Mouse (Mus musculus) hindbrain, postnatal 0 days (tissue): ENCODE results near the gene Gatd1. TPM values are rescaled to one million over a fixed set of nuclear protein-coding genes. Genes with fewer than 3 reads are reported as not detected.

Experiments
- ATAC-seq: fragments of 200-750 bp; cut with Nextera tagmentation; 2 replicates; pipeline ENCODE4 v1.8.0; 2017; ENCODE audit warnings: mild to moderate bottlenecking, moderate TSS enrichment, moderate library complexity
- DNase-seq: peaks from one replicate; pipeline ENCODE4 v3.0.0-alpha.2; 2015; ENCODE audit warnings: low spot score
- H3K27ac ChIP-seq: fragments of 300-500 bp; sonication (generic); 2 replicates; pipeline ENCODE4 v1.5.1; 2014; ENCODE audit warnings: mild to moderate bottlenecking
- H3K27me3 ChIP-seq: fragments of 300-500 bp; sonication (generic); 2 replicates; pipeline ENCODE4 v1.6.1; 2014; ENCODE audit warnings: low read length, mixed read lengths; ENCODE audit not compliant: insufficient read depth
- H3K36me3 ChIP-seq: fragments of 300-500 bp; sonication (generic); 2 replicates; pipeline ENCODE4 v1.6.1; 2014; ENCODE audit warnings: low read length, mixed read lengths; ENCODE audit not compliant: insufficient read depth
- H3K4me1 ChIP-seq: fragments of 300-500 bp; sonication (generic); 2 replicates; pipeline ENCODE4 v1.6.1; 2014; ENCODE audit warnings: antibody characterized with exemption, low read length, mixed read lengths; ENCODE audit not compliant: insufficient read depth
- H3K4me2 ChIP-seq: fragments of 300-500 bp; sonication (generic); 2 replicates; pipeline ENCODE4 v1.6.1; 2014; ENCODE audit warnings: low read depth, mild to moderate bottlenecking, low read length, moderate library complexity, mixed read lengths
- H3K4me3 ChIP-seq: fragments of 300-500 bp; sonication (generic); 2 replicates; pipeline ENCODE4 v1.5.1; 2014; ENCODE audit warnings: low read length
- H3K9ac ChIP-seq: fragments of 300-500 bp; sonication (generic); replicated peaks from 2 replicates; pipeline ENCODE4 v1.6.1; 2014; ENCODE audit warnings: mild to moderate bottlenecking, low read length, moderate library complexity, mixed read lengths
- H3K9me3 ChIP-seq: fragments of 300-500 bp; sonication (generic); 2 replicates; pipeline ENCODE4 v1.6.1; 2016; ENCODE audit warnings: low read length, mixed read lengths
- CTCF ChIP-seq: IDR thresholded peaks from 2 replicates; pipeline ENCODE4 v1.5.1; 2016; ENCODE audit warnings: antibody characterized with exemption, control low read depth, low read depth
- WGBS: fragments of 180-500 bp; shearing (Covaris S2); extraction: QIAGEN DNeasy Blood & Tissue Kit; methylation state at CpG from one replicate; pipeline ENCODE4 v1.1.7; 2014; 5-methylcytosine and 5-hydroxymethylcytosine counted together
- polyA plus RNA-seq: library from polyadenylated mRNA; unstranded; fragments of >200 nt; fragmentation: Nextera tagmentation; extraction: Ambion mirVana; gene quantifications from 2 replicates; pipeline ENCODE4 v1.2.1, GENCODE M21; 2015
- total RNA-seq: library from RNA; depleted of rRNA; stranded (reverse); fragments of >200 nt; gene quantifications from 2 replicates; pipeline ENCODE4 v1.2.3, GENCODE M21; 2014

The Gatd1 gene
- total and polyA plus RNA-seq, 2 experiments from 2014 or later, result 49.4 to 74.4 TPM

- DNase-seq (peak; percentile 33), ATAC-seq (no peak)
- Histone ChIP-seq H3K27ac (no peak overlapping the region), H3K9ac (no peak overlapping the region), H3K36me3 (no peaks in the 10 kb centered on the region), H3K9me3 (no peaks in the 10 kb centered on the region), H3K27me3 (no peaks in the 10 kb centered on the region), H3K4me1 (no peaks in the 10 kb centered on the region), H3K4me3 (no peak overlapping the region), H3K4me2 (no peak overlapping the region)
- 62% methylated on average over 7 of the region's 7 CpGs for WGBS
- TF ChIP-seq CTCF, result no peak
Observed at GRCm38 (mm10) chr7:141418970-141419369, 5.0 kb upstream of the Gatd1 start.

- TF ChIP-seq CTCF, result peak; percentile 27
- Histone ChIP-seq H3K36me3 (no peaks in the 10 kb centered on the region), H3K27ac (no peak overlapping the region), H3K4me3 (no peak overlapping the region), H3K4me1 (no peaks in the 10 kb centered on the region), H3K9ac (no peak overlapping the region), H3K9me3 (no peaks in the 10 kb centered on the region), H3K4me2 (no peak overlapping the region), H3K27me3 (no peaks in the 10 kb centered on the region)
- no peak for DNase-seq
- ATAC-seq, result no peak
- WGBS, result 73% methylated on average over 8 of the region's 8 CpGs
Observed at GRCm38 (mm10) chr7:141417731-141418681, 4.1 kb upstream of the Gatd1 start.

GRCm38 (mm10) chr7:141416144-141416841 lies 2.4 kb upstream of the Gatd1 start:
- no peak for TF ChIP-seq CTCF
- Histone ChIP-seq H3K9me3 (no peaks in the 10 kb centered on the region), H3K4me1 (no peaks in the 10 kb centered on the region), H3K27me3 (no peaks in the 10 kb centered on the region), H3K36me3 (no peaks in the 10 kb centered on the region), H3K4me3 (no peak overlapping the region), H3K27ac (no peak overlapping the region), H3K9ac (no peak overlapping the region), H3K4me2 (no peak overlapping the region)
- DNase-seq (no peak), ATAC-seq (no peak)
- 63% methylated on average over 6 of the region's 6 CpGs for WGBS

- 0 out of 2 replicates have a peak, but pooled peaks cover 3% of the 10 kb centered on the region for H3K36me3 ChIP-seq
- peak; percentile 11 for ATAC-seq
- peak overlapping the region; percentile 69 for H3K4me3 ChIP-seq
- H3K9me3 ChIP-seq, result no peaks in the 10 kb centered on the region
- no peaks in the 10 kb centered on the region; the same call in 1 of the 2 replicates for H3K4me1 ChIP-seq
- peak overlapping the region; percentile 87 for H3K4me2 ChIP-seq
- 4% methylated on average over 16 of the region's 16 CpGs for WGBS
- no peaks in the 10 kb centered on the region for H3K27me3 ChIP-seq
- H3K9ac ChIP-seq, result peak overlapping the region; percentile 82
- TF ChIP-seq CTCF, result no peak
- H3K27ac ChIP-seq, result peak overlapping the region; percentile 91
- DNase-seq, result peak; percentile 28
Observed at GRCm38 (mm10) chr7:141413331-141413730, 605 bp downstream of the Gatd1 start.

GRCm38 (mm10) chr7:141411667-141412066 lies 2.3 kb downstream of the Gatd1 start:
- no peak for TF ChIP-seq CTCF
- WGBS, result 100% methylated on average over 1 of the region's 1 CpGs
- H3K27me3 ChIP-seq, result no peaks in the 10 kb centered on the region

GRCm38 (mm10) chr7:141410631-141411030 lies 3.3 kb downstream of the Gatd1 start:
- no peak for TF ChIP-seq CTCF
- no peak for ATAC-seq
- no peaks in the 10 kb centered on the region; the same call in 1 of the 2 replicates for H3K4me1 ChIP-seq
- no peaks in the 10 kb centered on the region for H3K9me3 ChIP-seq
- 0 out of 2 replicates have a peak, but pooled peaks cover 3% of the 10 kb centered on the region for H3K36me3 ChIP-seq
- DNase-seq, result no peak
- H3K4me3 ChIP-seq, result no peak overlapping the region
- H3K4me2 ChIP-seq, result no peak overlapping the region
- no peaks in the 10 kb centered on the region for H3K27me3 ChIP-seq
- no peak overlapping the region for H3K9ac ChIP-seq
- no peak overlapping the region for H3K27ac ChIP-seq
- 85% methylated on average over 8 of the region's 8 CpGs for WGBS

More at GRCm38 (mm10) chr7:141411667-141412066, 2.3 kb downstream of the Gatd1 start:
- Histone ChIP-seq H3K36me3 (0 out of 2 replicates have a peak, but pooled peaks cover 3% of the 10 kb centered on the region), H3K27ac (no peak overlapping the region), H3K4me1 (no peaks in the 10 kb centered on the region; the same call in 1 of the 2 replicates), H3K9ac (no peak overlapping the region), H3K9me3 (no peaks in the 10 kb centered on the region), H3K4me2 (no peak overlapping the region), H3K4me3 (no peak overlapping the region)
- DNase-seq (no peak), ATAC-seq (no peak)
